Mouse (Mus musculus) hindbrain, embryonic 14.5 days (tissue): ENCODE results near the gene Vmn1r16. TPM values are rescaled to one million over a fixed set of nuclear protein-coding genes. Genes with fewer than 3 reads are reported as not detected.

ENCODE experiments used
- polyA plus RNA-seq: library from polyadenylated mRNA; unstranded; fragments of >200 nt; fragmentation: Nextera tagmentation; extraction: Ambion mirVana; gene quantifications from 2 replicates; pipeline ENCODE4 v1.2.1, GENCODE M21; 2014

The Vmn1r16 gene
- polyA plus RNA-seq, 1 experiment from 2014 or later = not detected

Other genes with a start within 250 kb of the Vmn1r16 start
- not detected in 2 replicates for gene Vmn1r10, start 220.0 kb downstream of the Vmn1r16 start, polyA plus RNA-seq
- gene Vmn1r11, start 196.0 kb downstream of the Vmn1r16 start, polyA plus RNA-seq = not detected in 2 replicates
- not detected in 2 replicates for gene Vmn1r12, start 172.6 kb downstream of the Vmn1r16 start, polyA plus RNA-seq
- gene Vmn1r13, start 126.2 kb downstream of the Vmn1r16 start, polyA plus RNA-seq = not detected in 2 replicates
- not detected in 2 replicates for gene Vmn1r14, start 97.8 kb downstream of the Vmn1r16 start, polyA plus RNA-seq
- gene Vmn1r15, start 71.5 kb downstream of the Vmn1r16 start, polyA plus RNA-seq = not detected in 2 replicates
- not detected in 2 replicates for gene Vmn1r17, start 34.2 kb upstream of the Vmn1r16 start, polyA plus RNA-seq
- not detected in 2 replicates for gene Vmn1r18, start 66.3 kb upstream of the Vmn1r16 start, polyA plus RNA-seq
- gene Vmn1r19, start 74.3 kb upstream of the Vmn1r16 start, polyA plus RNA-seq = not detected in 2 replicates
- gene Vmn1r20, start 99.4 kb upstream of the Vmn1r16 start, polyA plus RNA-seq = not detected in 2 replicates
- gene Ppm1k, start 206.0 kb upstream of the Vmn1r16 start, polyA plus RNA-seq = 6.2 and 8.3 TPM in 2 replicates